Mouse (Mus musculus) inflammation-experienced regulatory T-cells, adult 6 months (primary cell): Measurements from ENCODE around the gene Mrpl58. TPM values are rescaled to one million over a fixed set of nuclear protein-coding genes. Genes with fewer than 3 reads are reported as not detected.
A peak's percentile ranks its signal among the peaks of the same experiment; 100 is the strongest.

Source experiments
- ATAC-seq: one replicate; pipeline ENCODE4 v1.8.0; 2017
- polyA plus RNA-seq, 3 experiments: library from polyadenylated mRNA; unstranded; fragments of 100-300 nt; shearing (Covaris generic); gene quantifications; one replicate each; pipeline ENCODE4 v1.2.1; 2017

The Mrpl58 gene
- 100 to 1,000 TPM; 173 to 208 (median 179) TPM for polyA plus RNA-seq

GRCm38 (mm10) chr11:115403338-115404124, at the start of gene Mrpl58:
Gene Mrpl58 (plus strand): TSS chr11:115403752.
- ATAC-seq, result peak; percentile 57

DNA sequence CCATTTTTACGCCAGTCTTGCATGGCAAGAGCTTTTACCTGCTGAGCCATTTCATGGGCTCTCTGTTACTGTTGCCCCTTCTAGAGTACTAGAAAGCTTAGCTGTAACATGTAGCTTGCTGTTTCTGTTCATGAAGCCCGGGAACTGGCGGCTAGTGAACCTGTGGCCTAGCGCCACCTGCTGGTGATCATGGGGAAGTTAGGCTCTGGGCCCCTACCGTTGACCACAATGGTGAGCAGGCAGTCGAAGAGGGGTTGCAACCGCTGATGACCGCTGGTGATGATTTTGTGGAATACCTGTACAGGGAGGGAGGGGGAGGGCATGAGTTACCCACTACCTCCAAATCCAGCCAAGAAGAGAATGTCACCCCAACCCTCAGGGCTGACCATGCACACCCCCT, 49.4 kb upstream of the Mrpl58 start:
- no peak for ATAC-seq

DNA sequence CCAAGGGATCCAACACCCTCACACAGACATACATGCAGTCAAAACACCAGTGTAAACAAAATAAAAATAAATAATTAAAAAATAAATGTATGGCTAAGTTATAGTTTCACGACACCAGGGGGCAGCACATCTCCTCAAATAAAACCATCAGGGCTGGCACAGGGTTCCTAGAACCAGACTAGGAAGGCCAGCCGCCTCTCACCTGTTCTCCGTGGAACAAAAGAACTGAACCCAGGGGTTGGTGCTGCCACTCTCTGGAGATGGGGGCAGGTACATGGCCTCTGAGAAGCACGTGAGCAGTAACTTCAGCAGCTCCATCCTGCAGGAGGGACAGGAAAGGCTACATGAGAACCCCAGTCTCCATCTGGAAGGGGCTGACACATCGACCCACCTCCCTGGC, 45.1 kb upstream of the Mrpl58 start:
- ATAC-seq, result peak; percentile 46

- no peak for ATAC-seq
Measured at GRCm38 (mm10) chr11:115359293-115359692, 44.3 kb upstream of the Mrpl58 start.

- ATAC-seq, result no peak
Measured at GRCm38 (mm10) chr11:115359726-115360125, 43.8 kb upstream of the Mrpl58 start.

GRCm38 (mm10) chr11:115364136-115364535, 39.4 kb upstream of the Mrpl58 start:
- ATAC-seq, result no peak

DNA sequence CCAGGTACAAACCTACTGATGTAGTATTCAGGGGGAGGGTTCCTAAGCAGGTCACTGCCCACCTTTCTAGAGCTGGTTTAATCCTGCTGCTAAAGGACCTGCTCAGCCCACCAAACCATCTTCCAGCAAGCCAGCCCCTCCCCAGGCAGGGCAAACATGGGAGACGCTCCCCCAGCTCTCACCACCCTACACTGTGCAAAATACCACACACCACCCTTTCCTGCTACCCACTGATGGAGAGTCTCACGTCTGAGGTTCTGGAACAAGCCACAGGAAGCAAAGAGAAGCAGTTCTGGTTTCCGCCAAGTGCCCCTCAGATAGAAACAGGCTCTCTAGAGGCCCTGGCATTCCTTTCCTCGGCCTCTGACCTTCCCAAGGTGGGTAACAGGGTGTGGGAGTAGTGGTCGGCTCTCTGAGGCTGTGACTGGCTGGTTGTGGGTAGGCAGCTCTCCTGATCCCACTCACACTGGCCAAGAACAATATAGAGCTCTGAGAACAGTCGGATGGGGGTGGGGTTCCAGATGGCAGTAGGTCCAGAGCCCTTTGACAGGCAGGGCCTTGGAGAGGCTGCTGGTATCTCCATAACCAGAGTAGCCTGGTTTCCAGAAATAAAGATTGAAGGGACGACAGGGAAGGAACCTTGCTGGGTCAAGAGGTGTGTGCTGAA, 37.4 kb upstream of the Mrpl58 start:
- ATAC-seq, result no peak

GRCm38 (mm10) chr11:115366706-115367394, 36.7 kb upstream of the Mrpl58 start:
- ATAC-seq, result no peak

- ATAC-seq, result peak; percentile 85
Measured at GRCm38 (mm10) chr11:115367395-115367944, 36.1 kb upstream of the Mrpl58 start, which contains the start of gene Hid1. Gene Hid1 (minus strand): TSS chr11:115367756.

- no peak for ATAC-seq
Measured at GRCm38 (mm10) chr11:115370368-115370767, 33.2 kb upstream of the Mrpl58 start.

DNA sequence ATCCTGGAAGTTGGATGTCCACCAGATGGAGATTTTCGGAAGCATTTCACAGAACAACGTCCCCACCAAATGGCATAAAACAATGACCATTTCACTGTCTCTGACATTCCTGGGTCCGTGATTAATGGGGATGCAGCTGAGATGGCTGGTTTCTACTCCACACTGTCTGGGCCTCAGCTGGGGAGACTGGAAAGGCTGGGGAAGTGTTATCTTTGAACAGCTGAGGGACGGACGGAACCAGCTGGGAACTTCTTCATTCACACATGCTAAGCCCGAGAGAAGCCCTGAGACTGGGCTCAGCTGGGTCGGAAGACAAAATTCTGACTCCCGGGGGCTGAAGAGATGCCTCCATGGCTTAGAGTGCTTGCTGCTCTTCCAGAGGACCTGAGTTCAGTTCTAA, 32.2 kb upstream of the Mrpl58 start:
- ATAC-seq, result no peak

- no peak for ATAC-seq
Measured at GRCm38 (mm10) chr11:115372015-115372414, 31.5 kb upstream of the Mrpl58 start.

- ATAC-seq, result no peak
Measured at GRCm38 (mm10) chr11:115372737-115373136, 30.8 kb upstream of the Mrpl58 start.

- no peak for ATAC-seq
Measured at GRCm38 (mm10) chr11:115373805-115374694, 29.5 kb upstream of the Mrpl58 start.

GRCm38 (mm10) chr11:115374695-115375425, 28.7 kb upstream of the Mrpl58 start:
- ATAC-seq, result no peak

DNA sequence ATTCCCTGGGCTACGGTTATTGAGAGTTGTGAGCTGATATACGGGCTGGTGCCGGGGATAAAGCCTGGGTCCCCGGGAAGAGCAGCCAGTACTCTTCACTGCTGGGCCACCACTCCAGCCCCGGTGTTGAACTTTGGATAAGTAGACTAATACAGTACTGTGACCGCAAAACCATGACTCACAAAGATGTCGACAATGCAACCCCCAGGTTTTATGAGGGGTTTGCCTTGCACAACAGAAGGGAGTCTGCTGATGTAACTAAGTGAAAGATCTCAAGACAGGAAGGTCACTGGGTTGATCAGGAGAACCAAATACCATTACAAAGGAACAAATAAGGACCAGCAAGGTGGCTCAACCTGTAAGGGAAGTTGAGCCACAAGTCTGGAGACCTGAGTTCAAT, 26.8 kb upstream of the Mrpl58 start:
- no peak for ATAC-seq

- no peak for ATAC-seq
Measured at GRCm38 (mm10) chr11:115377254-115377653, 26.3 kb upstream of the Mrpl58 start.

- ATAC-seq, result no peak
Measured at GRCm38 (mm10) chr11:115377854-115378253, 25.7 kb upstream of the Mrpl58 start.

DNA sequence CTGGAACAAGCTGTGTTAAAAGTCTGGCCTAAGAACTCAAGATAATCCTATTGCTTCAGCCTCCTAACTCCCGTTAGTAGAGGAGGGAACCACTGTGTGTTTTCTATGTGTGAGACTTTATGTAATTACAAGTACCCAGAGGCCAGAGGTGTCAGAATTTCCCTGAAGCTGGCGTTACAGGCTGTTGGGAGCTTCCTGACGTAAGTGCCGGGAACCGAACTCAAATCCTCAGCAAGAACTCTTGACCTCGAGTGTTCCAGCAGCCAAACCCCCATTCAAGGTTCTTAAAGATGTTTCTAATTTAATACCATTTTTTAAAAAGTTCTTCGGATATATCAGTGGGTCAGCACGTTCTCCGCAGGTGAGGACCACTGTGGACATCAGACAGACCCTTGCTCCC, 22.3 kb upstream of the Mrpl58 start:
- no peak for ATAC-seq

- no peak for ATAC-seq
Measured at GRCm38 (mm10) chr11:115381743-115382539, 21.6 kb upstream of the Mrpl58 start, which contains the start of gene Cdr2l. Gene Cdr2l (plus strand): TSS chr11:115381916.
